Mouse (Mus musculus) megakaryocyte, embryonic 14.5 days (primary cell): ENCODE measurements around the gene Gprc5b. TPM values are rescaled to one million over a fixed set of nuclear protein-coding genes. Genes with fewer than 3 reads are reported as not detected.

Experiments
- H3K27me3 ChIP-seq: replicated peaks from 2 replicates; pipeline ENCODE3; 2012; ENCODE audit warnings: inconsistent platforms
- H3K36me3 ChIP-seq: replicated peaks from 2 replicates; pipeline ENCODE3; 2012; ENCODE audit warnings: low read length, inconsistent platforms, mixed read lengths
- H3K4me1 ChIP-seq: 2 replicates; pipeline ENCODE4 v1.6.1; 2012; ENCODE audit warnings: inconsistent platforms
- H3K4me3 ChIP-seq: replicated peaks from 2 replicates; pipeline ENCODE3; 2012; ENCODE audit warnings: moderate library complexity, mild to moderate bottlenecking, inconsistent platforms
- H3K9me3 ChIP-seq: 2 replicates; pipeline ENCODE4 v1.6.1; 2012; ENCODE audit warnings: inconsistent platforms
- FLI1 ChIP-seq: IDR thresholded peaks from 2 replicates; pipeline ENCODE4 v1.6.1; 2012; ENCODE audit warnings: low read length, inconsistent platforms, mixed read lengths
- GATA1 ChIP-seq: IDR thresholded peaks from 3 replicates; pipeline ENCODE4 v1.6.1; 2012; ENCODE audit warnings: mixed read lengths, low read length, inconsistent platforms, borderline replicate concordance
- polyA plus RNA-seq: library from polyadenylated mRNA; stranded (reverse); fragments of >175 nt; gene quantifications from 2 replicates; pipeline ENCODE4 v1.2.3, GENCODE M21; 2012; ENCODE audit warnings: low replicate concordance; ENCODE audit not compliant: insufficient read depth

The Gprc5b gene
- polyA plus RNA-seq: 0.04 TPM in 1 of 2 replicates, not detected in the other

GRCm38 (mm10) chr7:118995007-118995406 is at the start of gene Gprc5b:
Gprc5b (minus strand) TSS chr7:118995211.
- 0 out of 2 replicates have a peak, but pooled peaks cover 3% of the 10 kb centered on the region for H3K9me3 ChIP-seq
- no peaks in the 10 kb centered on the region for H3K36me3 ChIP-seq
- H3K27me3 ChIP-seq: peaks cover 72% of the 10 kb centered on the region
- peaks cover 30% of the 10 kb centered on the region for H3K4me1 ChIP-seq
- no peak for TF ChIP-seq FLI1
- no peak for TF ChIP-seq GATA1
- peak within 1 kb of the TSS; percentile 88 for H3K4me3 ChIP-seq

GRCm38 (mm10) chr7:119041502-119041901 is 46.5 kb upstream of the Gprc5b start:
- TF ChIP-seq GATA1 (no peak), FLI1 (no peak)
- Histone ChIP-seq H3K36me3 (no peaks in the 10 kb centered on the region), H3K4me3 (no peak overlapping the region), H3K4me1 (no peaks in the 10 kb centered on the region), H3K9me3 (peaks cover 11% of the 10 kb centered on the region), H3K27me3 (no peaks in the 10 kb centered on the region)

DNA sequence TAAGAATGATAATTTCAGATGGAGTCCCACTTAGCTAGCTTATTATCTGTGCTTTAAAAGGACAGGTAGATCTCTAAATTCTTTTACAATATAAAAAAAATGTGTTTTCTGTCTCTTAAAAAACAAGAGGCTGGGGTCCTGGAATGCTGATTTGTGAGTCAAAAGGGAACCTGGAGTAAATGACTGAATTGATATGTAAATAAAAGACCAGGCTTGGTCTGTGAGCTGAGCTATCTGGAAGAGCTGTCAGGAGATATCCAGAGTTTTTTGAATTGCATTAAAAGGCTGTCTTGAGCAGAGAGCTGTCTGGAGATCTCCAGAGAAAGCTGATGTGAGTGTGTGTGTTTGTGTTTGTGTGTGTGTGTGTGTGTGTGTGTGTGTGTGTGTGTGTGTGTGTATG is 42.6 kb upstream of the Gprc5b start:
- Histone ChIP-seq H3K9me3 (peaks cover 13% of the 10 kb centered on the region; the same call in 1 of the 2 replicates), H3K36me3 (no peaks in the 10 kb centered on the region), H3K4me1 (no peaks in the 10 kb centered on the region), H3K4me3 (no peak overlapping the region), H3K27me3 (no peaks in the 10 kb centered on the region)
- TF ChIP-seq GATA1: no peak

DNA sequence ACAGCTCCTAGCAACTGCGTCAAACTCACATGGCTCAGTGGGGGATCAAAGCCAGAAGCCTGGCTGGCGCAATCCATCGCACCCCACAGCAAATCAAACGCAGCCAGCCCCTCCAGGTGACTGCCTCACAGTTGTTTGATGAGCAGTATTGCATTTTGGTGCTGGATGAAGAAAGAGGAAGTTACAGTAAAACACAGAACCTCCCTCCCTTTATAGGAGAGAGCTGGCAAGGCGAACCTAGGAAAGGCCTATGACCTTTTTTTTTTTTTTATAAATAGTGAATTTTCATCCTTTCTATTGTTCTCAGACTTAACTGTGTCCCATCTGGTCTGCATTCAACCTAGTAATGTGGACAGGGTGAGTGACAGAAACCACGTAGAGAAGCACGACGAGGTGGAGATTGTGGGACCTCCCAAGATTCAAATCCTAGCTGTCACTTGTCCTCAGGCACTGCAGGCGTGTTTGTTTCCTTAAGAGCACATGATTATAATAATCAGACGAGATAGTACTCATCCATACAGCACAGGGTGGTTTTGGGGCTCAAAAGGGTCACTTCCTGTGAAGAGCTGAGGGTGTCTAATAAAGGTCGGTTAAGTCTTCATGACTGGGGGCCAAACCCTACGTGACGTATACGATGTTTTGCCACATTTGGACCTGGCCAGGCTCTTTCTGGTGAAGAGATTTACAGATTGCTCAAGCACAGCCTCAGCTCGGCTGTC is 39.4 kb upstream of the Gprc5b start:
- H3K27me3 ChIP-seq: no peaks in the 10 kb centered on the region
- no peak overlapping the region for H3K4me3 ChIP-seq
- TF ChIP-seq GATA1: no peak
- no peak for TF ChIP-seq FLI1
- no peaks in the 10 kb centered on the region for H3K36me3 ChIP-seq
- H3K9me3 ChIP-seq: peaks cover 13% of the 10 kb centered on the region
- no peaks in the 10 kb centered on the region for H3K4me1 ChIP-seq

- no peaks in the 10 kb centered on the region for H3K36me3 ChIP-seq
- no peaks in the 10 kb centered on the region for H3K27me3 ChIP-seq
- H3K4me3 ChIP-seq: no peak overlapping the region
- H3K9me3 ChIP-seq: 0 out of 2 replicates have a peak, but pooled peaks cover 3% of the 10 kb centered on the region
- H3K4me1 ChIP-seq: no peaks in the 10 kb centered on the region
- TF ChIP-seq FLI1 (no peak), GATA1 (no peak)
These were observed 28.4 kb upstream of the Gprc5b start for GRCm38 (mm10) chr7:119023394-119023921.

- TF ChIP-seq FLI1 (no peak), GATA1 (no peak)
- no peaks in the 10 kb centered on the region for H3K4me1 ChIP-seq
- H3K27me3 ChIP-seq: peaks cover 2% of the 10 kb centered on the region
- no peaks in the 10 kb centered on the region for H3K36me3 ChIP-seq
- H3K4me3 ChIP-seq: no peak overlapping the region
- 0 out of 2 replicates have a peak, but pooled peaks cover 3% of the 10 kb centered on the region for H3K9me3 ChIP-seq
These were observed 27.5 kb upstream of the Gprc5b start for GRCm38 (mm10) chr7:119022238-119023156.

- H3K4me1 ChIP-seq: no peaks in the 10 kb centered on the region
- H3K4me3 ChIP-seq: no peak overlapping the region
- no peak for TF ChIP-seq FLI1
- no peak for TF ChIP-seq GATA1
- H3K36me3 ChIP-seq: no peaks in the 10 kb centered on the region
- 0 out of 2 replicates have a peak, but pooled peaks cover 3% of the 10 kb centered on the region for H3K9me3 ChIP-seq
- peaks cover 4% of the 10 kb centered on the region for H3K27me3 ChIP-seq
These were observed 24.5 kb upstream of the Gprc5b start for GRCm38 (mm10) chr7:119019537-119019936.

GRCm38 (mm10) chr7:119015736-119016135 is 20.7 kb upstream of the Gprc5b start:
- TF ChIP-seq FLI1 (no peak), GATA1 (no peak)
- H3K27me3 ChIP-seq: peaks cover 9% of the 10 kb centered on the region
- H3K36me3 ChIP-seq: no peaks in the 10 kb centered on the region
- no peak overlapping the region for H3K4me3 ChIP-seq
- no peaks in the 10 kb centered on the region for H3K4me1 ChIP-seq
- no peaks in the 10 kb centered on the region for H3K9me3 ChIP-seq

DNA sequence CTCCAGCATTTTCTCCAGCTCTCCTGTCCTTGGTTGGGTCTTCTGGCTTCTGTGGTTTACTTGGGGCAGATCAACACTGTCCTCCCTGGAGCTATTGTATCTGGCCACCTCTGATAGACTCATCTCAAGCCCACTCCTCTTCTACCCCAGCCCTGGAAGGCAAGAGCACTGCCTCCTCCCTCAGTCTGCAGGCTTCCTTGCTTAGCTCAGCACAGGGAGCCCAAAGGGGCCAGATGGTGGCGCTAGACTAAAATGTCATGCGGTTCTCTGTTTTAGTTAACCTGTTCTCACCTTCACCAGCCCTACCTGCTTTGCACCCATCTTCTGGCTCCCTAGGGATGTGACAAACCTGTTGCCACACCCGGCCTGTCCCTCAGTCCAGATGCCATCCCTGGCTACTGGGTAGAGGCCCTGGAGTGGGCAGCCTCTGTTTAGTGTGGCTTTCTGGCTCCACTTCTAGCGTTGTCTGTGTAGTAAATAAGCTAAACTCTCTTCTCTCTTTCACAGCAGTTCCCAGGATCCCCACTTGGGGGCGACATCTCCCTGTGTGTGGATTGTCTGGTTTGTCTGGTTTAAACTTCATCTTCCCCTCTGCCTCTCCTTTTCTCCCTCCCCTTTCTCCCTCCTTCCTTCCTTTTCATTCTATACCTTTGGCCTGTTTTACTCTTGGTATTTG is 16.0 kb upstream of the Gprc5b start:
- no peaks in the 10 kb centered on the region for H3K36me3 ChIP-seq

More for the DNA sequence above, 16.0 kb upstream of the Gprc5b start:
- H3K4me1 ChIP-seq: no peaks in the 10 kb centered on the region
- peaks cover 6% of the 10 kb centered on the region for H3K27me3 ChIP-seq
- H3K9me3 ChIP-seq: peaks cover 19% of the 10 kb centered on the region
- no peak overlapping the region for H3K4me3 ChIP-seq
- TF ChIP-seq GATA1: no peak
